Mouse (Mus musculus): ENCODE measurements at regions not wholly inside any gene's neighbourhood (a gene's known extent, or its start where the extent isn't known, plus 50 kb on each side); places are given as distances from the start of the nearest gene placed in this dataset.

DNA sequence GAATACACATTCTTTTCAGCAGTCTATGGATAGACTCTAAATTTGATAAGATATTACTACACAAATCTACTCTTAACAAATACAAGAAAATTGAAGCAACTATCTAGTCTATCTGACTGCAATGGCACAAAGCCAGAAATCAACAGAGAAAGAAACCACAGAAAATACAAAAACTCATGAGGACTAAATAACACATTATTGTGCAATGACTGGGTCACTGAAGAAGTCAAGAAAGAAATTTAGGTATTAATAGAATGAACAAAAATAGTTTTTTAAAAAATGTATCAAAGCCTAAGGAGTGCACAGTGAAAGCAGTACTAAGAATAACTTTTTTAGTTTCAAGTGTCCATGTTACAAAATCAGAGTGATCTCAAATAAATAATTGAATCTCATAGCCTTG is 202.2 kb downstream of the Mylk4 start:
- Histone ChIP-seq H3K27me3 (replicated peaks; ENCODE audit: control insufficient read depth, insufficient read depth, low read length) (no peaks in the 10 kb centered on the region), H3K4me1 (replicated peaks; ENCODE audit: control insufficient read depth, insufficient read depth, low read length) (no peaks in the 10 kb centered on the region), H3K9me3 (ENCODE audit: control insufficient read depth) (no peaks in the 10 kb centered on the region), H3K4me3 (ENCODE audit: low read depth, low read length) (no peak overlapping the region), H3K4me2 (replicated peaks; ENCODE audit: low read depth) (no peak overlapping the region), H3K27ac (ENCODE audit: low read depth, low read length) (no peak overlapping the region), H3K36me3 (ENCODE audit: control insufficient read depth, insufficient read depth) (no peaks in the 10 kb centered on the region), H3K9ac (ENCODE audit: low read depth, low read length) (no peak overlapping the region)
- TF ChIP-seq CTCF (IDR thresholded peaks at IDR 0.05; ENCODE audit: low read depth) = no peak
- ATAC-seq = no peak

DNA sequence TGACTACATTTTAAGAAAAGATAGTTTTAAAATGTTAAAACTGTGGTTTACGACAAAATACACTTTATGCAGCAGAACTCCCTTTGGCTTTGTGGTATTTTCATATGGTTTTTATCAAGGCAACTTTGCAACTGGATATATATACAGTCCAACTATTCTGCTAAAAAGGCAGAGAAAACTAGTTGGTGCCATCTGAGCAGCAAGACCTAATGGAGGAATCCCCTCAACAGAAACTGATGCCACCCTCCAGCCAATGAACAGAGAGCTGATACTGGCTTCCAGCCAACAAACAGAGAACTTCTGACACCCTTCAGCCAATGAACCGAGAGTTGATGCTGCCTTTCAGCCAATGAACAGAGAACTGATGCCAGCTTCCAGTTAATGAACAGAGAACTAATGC is 215.9 kb downstream of the Mylk4 start:
- Histone ChIP-seq H3K36me3 (ENCODE audit: control insufficient read depth, insufficient read depth) (no peaks in the 10 kb centered on the region), H3K4me3 (ENCODE audit: low read depth, low read length) (no peak overlapping the region), H3K27ac (ENCODE audit: low read depth, low read length) (no peak overlapping the region), H3K9me3 (ENCODE audit: control insufficient read depth) (no peaks in the 10 kb centered on the region), H3K4me1 (replicated peaks; ENCODE audit: control insufficient read depth, insufficient read depth, low read length) (no peaks in the 10 kb centered on the region), H3K9ac (ENCODE audit: low read depth, low read length) (no peak overlapping the region), H3K4me2 (replicated peaks; ENCODE audit: low read depth) (no peak overlapping the region), H3K27me3 (replicated peaks; ENCODE audit: control insufficient read depth, insufficient read depth, low read length) (no peaks in the 10 kb centered on the region)
- 82% methylated on average over 2 of the region's 2 CpGs for WGBS
- ATAC-seq = no peak
- TF ChIP-seq CTCF (IDR thresholded peaks at IDR 0.05; ENCODE audit: low read depth) = no peak

GRCm38 (mm10) chr13:32560666-32561065 is 222.1 kb upstream of the Gmds start:
- H3K27me3 ChIP-seq (replicated peaks; ENCODE audit: control insufficient read depth, insufficient read depth, low read length) = no peaks in the 10 kb centered on the region
- H3K4me1 ChIP-seq (replicated peaks; ENCODE audit: control insufficient read depth, insufficient read depth, low read length) = no peaks in the 10 kb centered on the region
- H3K4me2 ChIP-seq (replicated peaks; ENCODE audit: low read depth) = no peak overlapping the region
- no peak for TF ChIP-seq CTCF (IDR thresholded peaks at IDR 0.05; ENCODE audit: low read depth)
- H3K36me3 ChIP-seq (ENCODE audit: control insufficient read depth, insufficient read depth) = no peaks in the 10 kb centered on the region
- H3K9me3 ChIP-seq (ENCODE audit: control insufficient read depth) = peaks cover 8% of the 10 kb centered on the region; the same call in 1 of the 2 replicates
- ATAC-seq = no peak
- H3K27ac ChIP-seq (ENCODE audit: low read depth, low read length) = no peak overlapping the region
- H3K9ac ChIP-seq (ENCODE audit: low read depth, low read length) = no peak overlapping the region
- H3K4me3 ChIP-seq (ENCODE audit: low read depth, low read length) = no peak overlapping the region

GRCm38 (mm10) chr13:32556396-32556795 is 217.9 kb upstream of the Gmds start:
- H3K27ac ChIP-seq (ENCODE audit: low read depth, low read length) = no peak overlapping the region
- WGBS = 81% methylated on average over 2 of the region's 2 CpGs
- peaks cover 8% of the 10 kb centered on the region; the same call in 1 of the 2 replicates for H3K9me3 ChIP-seq (ENCODE audit: control insufficient read depth)
- H3K36me3 ChIP-seq (ENCODE audit: control insufficient read depth, insufficient read depth) = no peaks in the 10 kb centered on the region
- H3K4me2 ChIP-seq (replicated peaks; ENCODE audit: low read depth) = no peak overlapping the region
- H3K9ac ChIP-seq (ENCODE audit: low read depth, low read length) = no peak overlapping the region
- no peak overlapping the region for H3K4me3 ChIP-seq (ENCODE audit: low read depth, low read length)
- no peak for ATAC-seq
- no peaks in the 10 kb centered on the region for H3K27me3 ChIP-seq (replicated peaks; ENCODE audit: control insufficient read depth, insufficient read depth, low read length)
- H3K4me1 ChIP-seq (replicated peaks; ENCODE audit: control insufficient read depth, insufficient read depth, low read length) = no peaks in the 10 kb centered on the region
- no peak for TF ChIP-seq CTCF (IDR thresholded peaks at IDR 0.05; ENCODE audit: low read depth)

GRCm38 (mm10) chr13:32555064-32555463 is 216.5 kb upstream of the Gmds start:
- Histone ChIP-seq H3K9ac (ENCODE audit: low read depth, low read length) (no peak overlapping the region), H3K4me2 (replicated peaks; ENCODE audit: low read depth) (no peak overlapping the region), H3K4me1 (replicated peaks; ENCODE audit: control insufficient read depth, insufficient read depth, low read length) (no peaks in the 10 kb centered on the region), H3K4me3 (ENCODE audit: low read depth, low read length) (no peak overlapping the region), H3K36me3 (ENCODE audit: control insufficient read depth, insufficient read depth) (no peaks in the 10 kb centered on the region), H3K27me3 (replicated peaks; ENCODE audit: control insufficient read depth, insufficient read depth, low read length) (no peaks in the 10 kb centered on the region), H3K9me3 (ENCODE audit: control insufficient read depth) (no peaks in the 10 kb centered on the region), H3K27ac (ENCODE audit: low read depth, low read length) (no peak overlapping the region)
- no peak for TF ChIP-seq CTCF (IDR thresholded peaks at IDR 0.05; ENCODE audit: low read depth)
- no peak for ATAC-seq
- 100% methylated on average over 1 of the region's 1 CpGs for WGBS

- Histone ChIP-seq H3K4me1 (replicated peaks; ENCODE audit: control insufficient read depth, insufficient read depth, low read length) (no peaks in the 10 kb centered on the region), H3K27ac (ENCODE audit: low read depth, low read length) (no peak overlapping the region), H3K4me3 (ENCODE audit: low read depth, low read length) (no peak overlapping the region), H3K9ac (ENCODE audit: low read depth, low read length) (no peak overlapping the region), H3K27me3 (replicated peaks; ENCODE audit: control insufficient read depth, insufficient read depth, low read length) (no peaks in the 10 kb centered on the region), H3K36me3 (ENCODE audit: control insufficient read depth, insufficient read depth) (no peaks in the 10 kb centered on the region), H3K4me2 (replicated peaks; ENCODE audit: low read depth) (no peak overlapping the region), H3K9me3 (ENCODE audit: control insufficient read depth) (no peaks in the 10 kb centered on the region)
- WGBS = 93% methylated on average over 3 of the region's 3 CpGs
- TF ChIP-seq CTCF (IDR thresholded peaks at IDR 0.05; ENCODE audit: low read depth) = no peak
- ATAC-seq = no peak
Observed at GRCm38 (mm10) chr13:32554601-32555000, 216.1 kb upstream of the Gmds start.

- TF ChIP-seq CTCF (IDR thresholded peaks at IDR 0.05; ENCODE audit: low read depth) = no peak
- ATAC-seq = no peak
- Histone ChIP-seq H3K36me3 (ENCODE audit: control insufficient read depth, insufficient read depth) (no peaks in the 10 kb centered on the region), H3K9ac (ENCODE audit: low read depth, low read length) (no peak overlapping the region), H3K27ac (ENCODE audit: low read depth, low read length) (no peak overlapping the region), H3K27me3 (replicated peaks; ENCODE audit: control insufficient read depth, insufficient read depth, low read length) (no peaks in the 10 kb centered on the region), H3K4me2 (replicated peaks; ENCODE audit: low read depth) (no peak overlapping the region), H3K4me1 (replicated peaks; ENCODE audit: control insufficient read depth, insufficient read depth, low read length) (no peaks in the 10 kb centered on the region), H3K9me3 (ENCODE audit: control insufficient read depth) (no peaks in the 10 kb centered on the region), H3K4me3 (ENCODE audit: low read depth, low read length) (no peak overlapping the region)
- WGBS = 64% methylated on average over 4 of the region's 4 CpGs
Observed at GRCm38 (mm10) chr13:32553136-32553535, 214.6 kb upstream of the Gmds start.

Data from intestine, postnatal 0 days (tissue).